Mouse (Mus musculus) liver, postnatal 0 days (tissue): ENCODE results near the gene Zfp42. TPM values are rescaled to one million over a fixed set of nuclear protein-coding genes. Genes with fewer than 3 reads are reported as not detected.
"Not testable (repeated sequence)": the region's sequence is repeated elsewhere in the genome, so short reads cannot be mapped to it uniquely, and the experiment has no call there.

ENCODE experiments used
- ATAC-seq: fragments of 200-750 bp; cut with Nextera tagmentation; 2 replicates; pipeline ENCODE4 v1.8.0; 2017; ENCODE audit warnings: mild to moderate bottlenecking, moderate library complexity
- DNase-seq: peaks from one replicate; pipeline ENCODE4 v3.0.0-alpha.2; 2016
- H3K27ac ChIP-seq: fragments of 300-500 bp; sonication (generic); 2 replicates; pipeline ENCODE4 v1.5.1; 2014; ENCODE audit warnings: antibody characterized with exemption, moderate library complexity, mild to moderate bottlenecking, low read depth
- H3K27me3 ChIP-seq: fragments of 300-500 bp; sonication (generic); 2 replicates; pipeline ENCODE4 v1.6.1; 2014; ENCODE audit warnings: low read length, control low read depth, mixed read lengths; ENCODE audit not compliant: insufficient read depth
- H3K36me3 ChIP-seq: fragments of 300-500 bp; sonication (generic); replicated peaks from 2 replicates; pipeline ENCODE4 v1.6.1; 2014; ENCODE audit warnings: mild to moderate bottlenecking, control low read depth, low read length, moderate library complexity, mixed read lengths; ENCODE audit not compliant: insufficient read depth
- H3K4me1 ChIP-seq: fragments of 300-500 bp; sonication (generic); 2 replicates; pipeline ENCODE4 v1.6.1; 2014; ENCODE audit warnings: antibody characterized with exemption, mild to moderate bottlenecking, control low read depth; ENCODE audit not compliant: insufficient read depth
- H3K4me2 ChIP-seq: fragments of 300-500 bp; sonication (generic); 2 replicates; pipeline ENCODE4 v1.6.1; 2014; ENCODE audit warnings: low read depth, mild to moderate bottlenecking, low read length, moderate library complexity, mixed read lengths
- H3K4me3 ChIP-seq: fragments of 300-500 bp; sonication (generic); 2 replicates; pipeline ENCODE4 v1.5.1; 2014; ENCODE audit warnings: low read depth, low read length
- H3K9ac ChIP-seq: fragments of 300-500 bp; sonication (generic); replicated peaks from 2 replicates; pipeline ENCODE4 v1.6.1; 2014; ENCODE audit warnings: mild to moderate bottlenecking, moderate library complexity
- H3K9me3 ChIP-seq: fragments of 300-500 bp; sonication (generic); 2 replicates; pipeline ENCODE4 v1.6.1; 2016; ENCODE audit warnings: mild to moderate bottlenecking, control low read depth, low read length, mixed read lengths
- CTCF ChIP-seq: sonication (generic); IDR thresholded peaks from 2 replicates; pipeline ENCODE4 v1.5.1; 2016; ENCODE audit warnings: antibody characterized with exemption, low read depth
- EP300 ChIP-seq: IDR thresholded peaks from 2 replicates; pipeline ENCODE4 v1.6.1; 2016; ENCODE audit warnings: antibody characterized with exemption, low read depth, mild to moderate bottlenecking
- WGBS: fragments of 180-500 bp; shearing (Covaris S2); extraction: QIAGEN DNeasy Blood & Tissue Kit; methylation state at CpG from one replicate; pipeline ENCODE4 v1.1.7; 2014; ENCODE audit not compliant: insufficient replicate concordance; 5-methylcytosine and 5-hydroxymethylcytosine counted together
- polyA plus RNA-seq: library from polyadenylated mRNA; unstranded; fragments of >200 nt; fragmentation: Nextera tagmentation; extraction: Ambion mirVana; gene quantifications from 2 replicates; pipeline ENCODE4 v1.2.1, GENCODE M21; 2015

The Zfp42 gene
- not detected in 2 replicates for polyA plus RNA-seq

- no peak within 1 kb of the TSS for H3K9ac ChIP-seq
- H3K36me3 ChIP-seq, result no peaks in the 10 kb centered on the region
- peaks cover 3% of the 10 kb centered on the region; the same call in 1 of the 2 replicates for H3K9me3 ChIP-seq
- H3K27ac ChIP-seq, result no peak within 1 kb of the TSS
- ATAC-seq, result no peak
- no peak within 1 kb of the TSS for H3K4me3 ChIP-seq
- no peaks in the 10 kb centered on the region for H3K27me3 ChIP-seq
- 39% methylated on average over 14 of the region's 14 CpGs for WGBS
- TF ChIP-seq CTCF (no peak), EP300 (no peak)
- no peak within 1 kb of the TSS for H3K4me2 ChIP-seq
- DNase-seq, result no peak
- no peaks in the 10 kb centered on the region for H3K4me1 ChIP-seq
Observed at GRCm38 (mm10) chr8:43306896-43307295, at the start of gene Zfp42. Gene Zfp42 (minus strand): TSS chr8:43306980.

GRCm38 (mm10) chr8:43356069-43356770 lies 49.4 kb upstream of the Zfp42 start:
- no peak for ATAC-seq
- Histone ChIP-seq H3K27me3 (no peaks in the 10 kb centered on the region), H3K4me3 (no peak overlapping the region), H3K9ac (no peak overlapping the region), H3K27ac (no peak overlapping the region), H3K4me2 (no peak overlapping the region), H3K36me3 (no peaks in the 10 kb centered on the region), H3K4me1 (no peaks in the 10 kb centered on the region), H3K9me3 (no peaks in the 10 kb centered on the region)
- TF ChIP-seq EP300 (no peak), CTCF (no peak)
- WGBS, result 74% methylated on average over 12 of the region's 12 CpGs
- DNase-seq, result no peak

- not testable (repeated sequence) for DNase-seq, H3K9ac ChIP-seq, H3K36me3 ChIP-seq, H3K9me3 ChIP-seq, H3K27me3 ChIP-seq, H3K27ac ChIP-seq, H3K4me3 ChIP-seq, H3K4me1 ChIP-seq, ATAC-seq, H3K4me2 ChIP-seq
Observed at GRCm38 (mm10) chr8:43352241-43352640, 45.5 kb upstream of the Zfp42 start.

GRCm38 (mm10) chr8:43338555-43338954 lies 31.8 kb upstream of the Zfp42 start:
- Histone ChIP-seq H3K4me3 (no peak overlapping the region), H3K36me3 (no peaks in the 10 kb centered on the region), H3K4me1 (no peaks in the 10 kb centered on the region), H3K9me3 (no peaks in the 10 kb centered on the region), H3K9ac (no peak overlapping the region), H3K27me3 (no peaks in the 10 kb centered on the region), H3K27ac (no peak overlapping the region), H3K4me2 (no peak overlapping the region)
- TF ChIP-seq EP300 (no peak), CTCF (no peak)
- WGBS, result 69% methylated on average over 5 of the region's 5 CpGs
- ATAC-seq (no peak), DNase-seq (no peak)

GRCm38 (mm10) chr8:43333465-43333864 lies 26.7 kb upstream of the Zfp42 start:
- Histone ChIP-seq H3K4me2 (no peak overlapping the region), H3K27me3 (no peaks in the 10 kb centered on the region), H3K9ac (no peak overlapping the region), H3K36me3 (no peaks in the 10 kb centered on the region), H3K27ac (no peak overlapping the region), H3K4me3 (no peak overlapping the region), H3K9me3 (no peaks in the 10 kb centered on the region), H3K4me1 (no peaks in the 10 kb centered on the region)
- TF ChIP-seq EP300 (no peak), CTCF (peak; percentile 29)
- 57% methylated on average over 4 of the region's 4 CpGs for WGBS
- no peak for ATAC-seq
- peak; percentile 14 for DNase-seq

GRCm38 (mm10) chr8:43331657-43332056 lies 24.9 kb upstream of the Zfp42 start:
- Histone ChIP-seq H3K9ac (no peak overlapping the region), H3K36me3 (no peaks in the 10 kb centered on the region), H3K4me2 (no peak overlapping the region), H3K27me3 (no peaks in the 10 kb centered on the region), H3K4me3 (no peak overlapping the region), H3K27ac (no peak overlapping the region), H3K9me3 (no peaks in the 10 kb centered on the region), H3K4me1 (no peaks in the 10 kb centered on the region)
- WGBS, result 84% methylated on average over 7 of the region's 7 CpGs
- TF ChIP-seq EP300, result no peak
- TF ChIP-seq CTCF, result no peak
- ATAC-seq, result no peak
- DNase-seq, result no peak
